Mouse (Mus musculus): Measurements from ENCODE around the gene Macrod1.

The Macrod1 gene

GRCm38 (mm10) chr19:7234537-7235221, 178.1 kb downstream of the Macrod1 start:
- peak; percentile 80 for DNase-seq (ENCODE audit: low read depth, low spot score)

DNA sequence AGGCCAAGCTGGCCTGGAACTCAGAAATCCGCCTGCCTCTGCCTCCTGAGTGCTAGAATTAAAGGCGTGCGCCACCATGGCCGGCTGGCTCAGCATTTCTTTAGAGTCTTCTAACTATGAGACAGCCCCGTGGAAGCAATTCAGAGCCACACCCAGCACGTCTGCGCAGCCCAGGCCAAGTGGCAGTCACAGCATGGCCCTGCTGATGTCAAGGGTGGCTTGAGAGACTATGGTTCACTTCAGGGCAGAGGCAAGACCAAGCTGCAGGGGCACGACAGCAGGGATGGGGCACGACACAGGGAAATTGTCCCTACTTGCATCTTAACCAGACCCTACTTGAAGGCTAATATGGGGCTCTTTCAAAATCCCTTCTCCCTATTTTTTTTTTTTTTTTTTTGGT, 178.9 kb downstream of the Macrod1 start:
- no peak for DNase-seq (ENCODE audit: low read depth, low spot score)

DNA sequence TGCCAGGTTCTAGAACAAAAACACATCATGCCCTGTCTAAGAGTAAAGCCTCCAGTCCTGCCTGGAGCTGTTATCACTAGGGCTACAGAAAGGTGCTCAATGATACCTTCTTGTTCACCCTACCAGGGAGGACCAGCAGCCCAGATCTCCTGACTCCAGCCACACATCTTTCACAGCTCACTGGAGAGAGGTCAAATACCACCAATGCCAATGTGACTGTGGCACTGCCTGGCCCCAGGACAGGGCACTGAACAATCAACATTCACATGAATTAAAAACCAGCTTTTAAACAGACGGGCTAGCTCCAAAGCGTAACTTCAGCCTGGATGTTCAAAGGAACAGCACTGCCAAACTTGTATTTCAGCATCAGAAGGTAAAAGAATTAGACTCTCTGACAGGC, 179.4 kb downstream of the Macrod1 start:
- DNase-seq (ENCODE audit: low read depth, low spot score) = no peak

DNA sequence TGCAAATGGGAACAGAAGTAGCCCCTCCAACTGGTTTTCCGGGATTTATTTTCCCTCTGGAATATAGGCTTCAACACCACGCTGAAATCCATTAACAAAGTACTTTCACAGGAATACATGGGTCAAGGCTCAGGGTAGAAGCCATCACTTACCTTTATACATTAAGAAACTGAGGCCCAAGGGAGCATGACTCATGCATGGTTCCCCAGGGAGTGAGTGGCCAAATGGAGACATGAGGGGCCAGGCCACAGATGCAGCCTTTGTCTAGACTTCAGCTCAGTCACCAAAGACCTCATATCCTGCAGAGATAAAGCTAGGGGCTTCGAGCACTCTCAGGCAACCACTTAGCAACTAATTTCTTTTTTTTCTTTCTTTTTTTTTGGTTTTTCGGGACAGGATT, 180.1 kb downstream of the Macrod1 start:
- DNase-seq (ENCODE audit: low read depth, low spot score) = no peak

DNA sequence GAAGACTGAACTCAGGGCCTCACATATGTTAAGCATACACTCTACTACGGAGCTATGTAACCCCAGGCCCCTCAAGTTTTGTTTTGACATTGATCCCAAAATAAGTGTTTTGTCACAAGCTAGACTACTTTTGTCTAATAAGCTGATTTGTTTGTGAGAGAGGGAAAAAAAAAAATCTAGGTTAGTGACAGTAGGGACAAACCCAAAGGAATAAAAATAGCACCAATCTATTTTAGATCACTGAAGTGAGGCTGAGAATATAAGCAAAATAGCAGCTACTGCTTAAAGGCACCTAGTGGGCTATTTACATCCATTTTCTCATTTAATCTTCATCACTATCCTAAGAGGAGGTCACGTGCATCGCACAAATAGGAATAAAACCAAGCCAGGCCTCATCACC, 183.0 kb downstream of the Macrod1 start:
- no peak for DNase-seq (ENCODE audit: low read depth, low spot score)

DNA sequence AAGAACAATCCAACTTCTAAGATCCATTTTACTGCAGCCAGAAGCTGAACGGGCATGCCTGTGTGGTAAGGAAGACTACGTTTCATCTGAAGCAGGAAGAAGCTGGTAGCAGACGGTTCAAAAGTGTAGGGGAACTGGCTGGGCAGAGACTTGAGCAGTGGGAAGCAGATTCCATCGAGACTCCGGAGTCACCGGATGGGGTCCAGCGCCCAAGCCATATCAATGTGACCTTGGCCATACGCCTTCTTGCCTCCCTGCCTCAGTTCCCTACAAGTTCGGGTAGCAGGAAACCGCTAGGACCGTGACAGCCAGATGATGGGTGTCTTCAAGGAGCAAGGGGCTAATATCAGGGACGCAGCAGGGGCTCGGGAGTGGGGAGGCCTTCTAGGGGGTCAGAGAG, 183.7 kb downstream of the Macrod1 start:
- DNase-seq (ENCODE audit: low read depth, low spot score) = no peak

- DNase-seq (ENCODE audit: low read depth, low spot score) = peak; percentile 98
These were observed 184.4 kb downstream of the Macrod1 start, which contains the start of gene Naa40 for GRCm38 (mm10) chr19:7240782-7241690. Gene Naa40, minus strand, starts transcription at chr19:7241183.

DNA sequence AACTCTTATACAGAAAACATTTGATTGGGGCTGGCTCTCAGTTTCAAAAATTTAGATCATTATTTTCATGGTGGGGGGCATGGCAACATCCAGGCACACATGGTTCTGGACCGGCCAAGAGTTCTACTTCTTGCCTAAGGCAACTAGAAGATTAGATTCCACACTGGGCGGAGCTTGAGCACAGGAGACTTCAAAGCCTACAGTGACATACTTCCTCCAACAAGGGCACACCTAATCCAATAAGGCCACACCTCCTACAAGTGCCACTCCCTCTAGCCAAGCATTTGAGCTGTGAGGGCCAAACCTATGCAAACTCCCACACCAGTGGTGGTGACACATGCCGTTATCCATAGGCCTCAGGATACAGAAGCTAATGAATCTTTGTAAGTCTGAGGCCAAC, 189.4 kb downstream of the Macrod1 start:
- DNase-seq (ENCODE audit: low read depth, low spot score) = no peak
